Mouse (Mus musculus) 3T3-L1 (cell line): ENCODE data around the gene Tmprss11b.

Source experiments
- DNase-seq: peaks from one replicate; pipeline ENCODE4 v3.0.0-alpha.2; 2015; ENCODE audit warnings: low read depth, low spot score

Tmprss11b gene

DNA sequence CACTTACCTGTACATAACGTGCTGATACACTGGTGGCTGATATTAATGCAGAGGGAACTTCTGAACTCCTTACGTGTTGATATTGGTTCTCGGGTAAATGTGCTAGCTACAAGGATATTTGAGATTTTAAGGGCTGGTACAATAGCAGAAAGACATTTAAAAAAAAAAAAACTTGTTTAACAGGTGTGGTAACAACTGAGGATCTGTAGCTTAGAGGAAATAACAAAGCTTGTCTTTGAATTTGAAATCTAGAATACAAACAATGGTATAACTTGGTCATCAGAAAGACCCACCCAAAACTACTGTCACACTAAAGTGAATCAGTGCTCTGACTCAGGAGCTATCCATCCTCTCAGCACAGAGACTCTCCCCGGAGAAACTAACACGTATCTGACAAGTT is at the start of gene Tmprss11b:
Tmprss11b (minus strand) TSS at position 101 of the 400 bp plus-strand sequence.
- peak; percentile 11 for DNase-seq

DNA sequence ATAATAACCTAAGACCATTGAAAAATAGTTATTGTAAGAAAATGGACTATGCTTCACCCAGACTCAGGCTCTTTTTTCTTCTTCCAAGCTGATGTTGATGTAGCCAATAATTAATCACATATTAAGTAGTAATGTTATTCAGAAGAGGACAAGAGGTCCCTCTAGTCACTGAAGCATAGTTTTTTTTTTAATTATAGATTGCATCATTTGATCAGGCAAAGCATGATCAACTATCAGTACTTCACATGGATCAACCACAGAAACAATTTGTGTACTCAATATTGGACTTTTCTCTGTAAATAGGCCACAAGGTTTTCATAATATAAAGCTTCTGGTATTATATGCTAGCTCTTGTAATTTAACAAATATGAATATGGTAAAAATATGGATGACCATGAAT is 48.9 kb upstream of the Tmprss11b start:
- no peak for DNase-seq

DNA sequence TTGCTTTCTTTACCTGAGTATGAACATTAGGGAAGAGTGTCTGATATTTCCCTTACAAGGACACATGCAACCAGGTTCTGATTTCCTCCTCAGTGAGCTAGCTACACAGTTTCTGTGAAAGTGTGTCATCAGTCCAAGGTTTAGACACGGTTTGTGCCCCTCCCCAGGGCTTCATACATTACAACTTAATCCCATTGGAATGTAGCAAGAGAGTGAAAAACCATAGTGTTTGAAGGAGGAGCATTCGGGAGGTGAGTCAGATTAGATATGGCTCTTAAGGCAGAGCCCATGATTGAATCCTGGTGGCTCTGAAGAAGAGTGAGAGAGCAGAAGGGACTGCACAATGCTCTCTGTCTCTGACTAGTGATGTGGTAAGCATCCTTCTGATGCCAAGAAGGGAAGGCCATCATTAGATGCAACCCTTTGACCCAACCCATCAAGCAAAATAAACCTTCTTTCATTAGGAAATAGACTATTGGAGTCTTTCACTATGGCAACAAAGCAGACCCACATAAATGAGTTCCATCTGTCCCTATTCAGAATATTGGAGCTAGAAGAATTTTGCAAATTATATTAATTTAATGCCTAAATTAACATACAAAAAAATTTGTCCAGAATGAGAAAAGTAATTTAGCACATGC is 46.8 kb upstream of the Tmprss11b start:
- peak; percentile 91 for DNase-seq

DNA sequence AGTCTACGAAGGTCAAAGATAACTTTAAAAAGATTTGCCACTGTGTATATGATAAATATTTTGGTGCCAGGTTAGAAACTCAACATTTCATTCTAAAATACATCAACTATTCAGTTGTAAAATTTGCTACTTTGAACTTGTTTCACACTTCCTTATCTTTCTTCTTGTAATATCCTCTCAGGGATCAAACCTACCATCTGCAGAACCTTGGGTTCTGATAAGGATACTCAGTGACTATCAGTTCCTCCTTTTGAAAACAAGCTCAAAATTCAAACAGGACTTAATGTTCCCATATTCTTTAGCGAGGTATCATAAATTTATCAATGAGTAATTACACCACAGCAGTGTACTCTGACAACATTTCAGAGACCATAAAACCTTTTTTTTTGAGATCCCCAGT is 38.8 kb upstream of the Tmprss11b start:
- DNase-seq = no peak

GRCm38 (mm10) chr5:86704923-86705322 is 28.8 kb upstream of the Tmprss11b start:
- DNase-seq = peak; percentile 46

- peak; percentile 88 for DNase-seq
Observed at GRCm38 (mm10) chr5:86684667-86685066, 8.5 kb upstream of the Tmprss11b start.

- peak; percentile 87 for DNase-seq
Observed at GRCm38 (mm10) chr5:86649185-86649584, 27.0 kb downstream of the Tmprss11b start.

- no peak for DNase-seq
Observed at GRCm38 (mm10) chr5:86640795-86641194, 35.4 kb downstream of the Tmprss11b start.

DNA sequence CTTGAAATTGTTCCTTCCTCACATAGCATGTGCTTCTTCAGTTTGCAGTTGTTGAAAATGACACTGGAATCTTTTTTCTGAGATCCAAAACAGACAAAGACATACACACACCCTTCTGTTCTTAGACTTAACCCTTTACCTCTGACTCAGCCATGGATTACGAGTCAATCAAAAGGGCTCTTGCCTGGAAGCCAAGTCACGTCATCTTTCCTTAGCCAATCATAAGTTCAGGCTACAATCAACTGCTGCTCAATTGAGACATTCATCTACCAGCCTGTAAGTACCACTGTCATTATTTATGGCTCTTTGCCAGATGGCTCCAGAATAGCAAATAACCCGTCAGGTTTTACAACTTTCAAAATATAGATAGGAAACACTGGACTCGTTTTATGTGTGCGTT is 43.8 kb downstream of the Tmprss11b start, which contains the start of gene Tmprss11f:
Tmprss11f (minus strand) TSS at position 101 of the 400 bp plus-strand sequence.
- DNase-seq = peak; percentile 74

- peak; percentile 95 for DNase-seq
Observed at GRCm38 (mm10) chr5:86630700-86631099, 45.5 kb downstream of the Tmprss11b start.

- no peak for DNase-seq
Observed at GRCm38 (mm10) chr5:86621778-86622177, 54.4 kb downstream of the Tmprss11b start.
